Comparison of ENCODE assay signal across 8 mouse cellular contexts in genomic region chr8:95703461-95704260, GRCm38 (mm10). TPM values are rescaled to one million over a fixed set of nuclear protein-coding genes. Genes with fewer than 3 reads are reported as not detected.
DNase-seq lines count a peak whose midpoint lies in the region; ATAC-seq lines count a peak whose summit lies in the region.

No protein-coding gene starts in this region.

- DNase-seq in kidney, postnatal 14 days: no peak
- DNase-seq in cerebellum, adult 8-10 months: peak; percentile 88
- DNase-seq in frontal cortex, postnatal 10 days (ENCODE audit: low spot score in 2 of 2): peak; percentile 84 to 86
- peak; percentile 69 to 74 for DNase-seq in kidney, postnatal 4 days
- peak; percentile 59 for DNase-seq in retina, postnatal 7 days (ENCODE audit: low read depth, low spot score)

- peak overlapping the region; percentile 65 for H3K9ac ChIP-seq in kidney, embryonic 15.5 days
- H3K9ac ChIP-seq in liver, embryonic 15.5 days: peak overlapping the region; percentile 16; the same call in 1 of the 2 replicates

- no peaks in the 10 kb centered on the region for H3K36me3 ChIP-seq in kidney, embryonic 15.5 days
- H3K36me3 ChIP-seq in liver, embryonic 15.5 days (replicated peaks): no peaks in the 10 kb centered on the region

- peaks cover 23% of the 10 kb centered on the region for H3K27me3 ChIP-seq in kidney, embryonic 15.5 days
- H3K27me3 ChIP-seq in liver, embryonic 15.5 days: peaks cover 62% of the 10 kb centered on the region

- 2% methylated on average over 15 of the region's 15 CpGs for WGBS in kidney, embryonic 15.5 days
- WGBS in liver, embryonic 15.5 days (ENCODE audit: insufficient replicate concordance): 7% methylated on average over 15 of the region's 15 CpGs

- peak overlapping the region; percentile 65 for H3K4me3 ChIP-seq in kidney, embryonic 15.5 days (replicated peaks)
- H3K4me3 ChIP-seq in liver, embryonic 15.5 days (replicated peaks): peak overlapping the region; percentile 52

- H3K9me3 ChIP-seq in kidney, embryonic 15.5 days (replicated peaks): no peaks in the 10 kb centered on the region
- no peaks in the 10 kb centered on the region for H3K9me3 ChIP-seq in liver, embryonic 15.5 days (replicated peaks)

- peak overlapping the region; percentile 98 for H3K4me2 ChIP-seq in kidney, embryonic 15.5 days
- peak overlapping the region; percentile 81 for H3K4me2 ChIP-seq in liver, embryonic 15.5 days

- H3K27ac ChIP-seq in kidney, embryonic 15.5 days: no peak overlapping the region
- no peak overlapping the region; the same call in 1 of the 2 replicates for H3K27ac ChIP-seq in liver, embryonic 15.5 days (replicated peaks)

- H3K4me1 ChIP-seq in kidney, embryonic 15.5 days: peaks cover 17% of the 10 kb centered on the region
- H3K4me1 ChIP-seq in liver, embryonic 15.5 days (replicated peaks): peaks cover 19% of the 10 kb centered on the region

- ATAC-seq in kidney, embryonic 15.5 days (replicated peaks; ENCODE audit: low FRiP score): peak; percentile 6
- no peak for ATAC-seq in liver, embryonic 15.5 days (ENCODE audit: insufficient read depth)
- no peak for ATAC-seq in activated CD4-positive, CD25-positive, alpha-beta regulatory T cell, adult 4 months

RNA-seq across cellular contexts. Expression of gene Setd6, which starts 12.0 kb away (rescaled TPM):
- polyA plus RNA-seq in kidney, embryonic 15.5 days (2015; fragmentation: Nextera tagmentation; extraction: Ambion mirVana): 19.7 and 19.9 TPM in 2 replicates
- polyA plus RNA-seq in liver, embryonic 15.5 days (2015; fragmentation: Nextera tagmentation; extraction: Ambion mirVana): 16.5 and 18.5 TPM in 2 replicates
- polyA plus RNA-seq in activated CD4-positive, CD25-positive, alpha-beta regulatory T cell, adult 4 months (2017; shearing (Covaris generic)): 10 to 100 TPM in 1 of 2 experiments, 1 to 10 TPM in 1; 6.2 to 11.7 TPM

RNA-seq across cellular contexts. Expression of gene Ndrg4, which starts 26.9 kb away (rescaled TPM):
- polyA plus RNA-seq in kidney, embryonic 15.5 days (2015; fragmentation: Nextera tagmentation; extraction: Ambion mirVana): 16.0 and 18.8 TPM in 2 replicates
- polyA plus RNA-seq in liver, embryonic 15.5 days (2015; fragmentation: Nextera tagmentation; extraction: Ambion mirVana): 0.98 and 1.1 TPM in 2 replicates
- under 1 TPM in 1 of 2 experiments, not detected in 1; 0.97 TPM for polyA plus RNA-seq in activated CD4-positive, CD25-positive, alpha-beta regulatory T cell, adult 4 months (2017; shearing (Covaris generic))
